Mouse (Mus musculus) embryonic fibroblast, embryonic 13.5 days (primary cell): ENCODE results near the gene Azin2.

Experiments used
- CTCF ChIP-seq: IDR thresholded peaks from 2 replicates; pipeline ENCODE4 v1.5.1; 2011; ENCODE audit warnings: mild to moderate bottlenecking, control low read depth, low read length, moderate library complexity, borderline replicate concordance; ENCODE audit not compliant: insufficient read depth
- POLR2A ChIP-seq: IDR thresholded peaks from 2 replicates; pipeline ENCODE4 v1.6.1; 2011; ENCODE audit warnings: low read depth, mild to moderate bottlenecking, control low read depth, low read length, moderate library complexity

- TF ChIP-seq POLR2A (no peak), CTCF (no peak)
Measured at GRCm38 (mm10) chr4:128995238-128995637, 33.0 kb upstream of the Azin2 start.
